24 mouse cellular contexts compared by ENCODE assay signal in genomic region chr9:80367520-80368204, GRCm38 (mm10).
"Had no signal": no experiment of that assay in that cellular context is flagged by ENCODE, and none has a peak within 500 bp of the region (broad histone marks: within the 10 kb centered on the region; RNA-seq: fewer than 3 reads in every experiment).

No protein-coding gene starts in this region.

- H3K27ac ChIP-seq: heart, adult 2 months; heart, embryonic 13.5 days; heart, embryonic 15.5 days; hindbrain, embryonic 13.5 days; hindbrain, embryonic 15.5 days; hindbrain, postnatal 0 days; kidney, embryonic 15.5 days; kidney, postnatal 0 days; limb, embryonic 12.5 days; liver, embryonic 13.5 days had no signal

- DNase-seq: gastrocnemius, postnatal 14 days; heart, adult 2 months; heart, postnatal 4 days; kidney, adult 11 months; kidney, adult 2 months; kidney, adult 9 months; kidney, postnatal 14 days; kidney, postnatal 36 days; layer of hippocampus, adult 9-11 months; layer of hippocampus, postnatal 36 days; left cerebral cortex, postnatal 4 days; liver; liver, embryonic 13.5 days had no signal

- H3K4me1 ChIP-seq: heart, embryonic 15.5 days; hindbrain, embryonic 13.5 days; hindbrain, embryonic 15.5 days; kidney, embryonic 15.5 days; limb, embryonic 12.5 days; liver, embryonic 13.5 days had no signal

- H3K36me3 ChIP-seq: heart, embryonic 13.5 days; heart, embryonic 15.5 days; hindbrain, embryonic 13.5 days; hindbrain, embryonic 15.5 days; kidney, embryonic 15.5 days; limb, embryonic 12.5 days; liver, embryonic 13.5 days had no signal

- H3K9me3 ChIP-seq: heart, embryonic 13.5 days; heart, embryonic 15.5 days; hindbrain, embryonic 13.5 days; hindbrain, embryonic 15.5 days; kidney, embryonic 15.5 days; limb, embryonic 12.5 days; liver, embryonic 13.5 days had no signal

- H3K9ac ChIP-seq: heart, embryonic 13.5 days; heart, embryonic 15.5 days; hindbrain, embryonic 13.5 days; hindbrain, embryonic 15.5 days; kidney, embryonic 15.5 days; limb, embryonic 12.5 days; liver, embryonic 13.5 days had no signal

- H3K4me2 ChIP-seq: heart, embryonic 11.5 days; heart, embryonic 13.5 days; heart, embryonic 15.5 days; hindbrain, embryonic 13.5 days; hindbrain, embryonic 15.5 days; kidney, embryonic 15.5 days; limb, embryonic 12.5 days; liver, embryonic 11.5 days; liver, embryonic 13.5 days had no signal

- H3K4me3 ChIP-seq: heart, adult 2 months; heart, embryonic 13.5 days; heart, embryonic 15.5 days; hindbrain, embryonic 13.5 days; hindbrain, embryonic 15.5 days; kidney, embryonic 15.5 days; limb, embryonic 12.5 days; liver, embryonic 13.5 days had no signal

- ATAC-seq: hindbrain, postnatal 0 days; intestine, embryonic 16.5 days had no signal

- H3K27me3 ChIP-seq: heart, embryonic 13.5 days; heart, embryonic 15.5 days; hindbrain, embryonic 13.5 days; hindbrain, embryonic 15.5 days; kidney, embryonic 15.5 days; limb, embryonic 12.5 days; liver, embryonic 13.5 days had no signal
